19 mouse cellular contexts compared by ENCODE assay signal in the genomic region with DNA sequence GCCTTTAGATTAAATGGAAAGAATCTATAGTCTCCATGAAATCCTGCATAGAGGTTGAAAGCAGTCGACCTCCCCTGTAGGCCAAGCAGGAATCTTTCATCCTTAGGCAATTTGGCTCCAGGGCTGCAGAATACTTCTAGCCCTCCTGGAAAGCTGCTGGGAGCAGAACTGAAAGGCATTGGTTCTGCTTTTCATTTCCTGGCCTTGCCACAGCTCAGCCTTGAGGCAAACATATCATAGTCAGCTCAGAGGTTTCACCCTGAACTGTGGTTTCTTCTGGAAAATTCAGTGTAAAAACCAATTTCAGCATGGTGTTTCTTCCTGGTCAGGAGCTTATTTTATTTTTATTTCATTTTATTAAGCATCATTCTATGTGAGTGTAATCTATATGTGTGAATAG.
"Had no signal": no experiment of that assay in that cellular context is flagged by ENCODE, and none has a peak within 500 bp of the region (broad histone marks: within the 10 kb centered on the region; RNA-seq: fewer than 3 reads in every experiment).

No protein-coding gene starts in this region.

- H3K9ac ChIP-seq: limb, embryonic 13.5 days; liver, embryonic 12.5 days; liver, embryonic 15.5 days; midbrain, embryonic 13.5 days; neural tube, embryonic 12.5 days; neural tube, embryonic 15.5 days had no signal

- DNase-seq: kidney, adult 9 months; kidney, postnatal 14 days; kidney, postnatal 4 days; liver; lung, adult 2 months; lung, postnatal 14 days; lung, postnatal 4 days; retina, postnatal 1 day; thymus, adult 18-20 months; thymus, postnatal 36 days had no signal

- ATAC-seq: liver, embryonic 12.5 days; midbrain, embryonic 13.5 days had no signal

- H3K36me3 ChIP-seq: limb, embryonic 10.5 days; limb, embryonic 13.5 days; liver, embryonic 12.5 days; liver, embryonic 15.5 days; midbrain, embryonic 10.5 days; midbrain, embryonic 13.5 days; neural tube, embryonic 12.5 days; neural tube, embryonic 15.5 days had no signal

- H3K4me2 ChIP-seq: limb, embryonic 13.5 days; liver, embryonic 12.5 days; liver, embryonic 15.5 days; midbrain, embryonic 13.5 days; neural tube, embryonic 12.5 days; neural tube, embryonic 15.5 days had no signal

- H3K4me1 ChIP-seq: limb, embryonic 10.5 days; limb, embryonic 13.5 days; liver, embryonic 12.5 days; liver, embryonic 15.5 days; megakaryocyte, embryonic 14.5 days; midbrain, embryonic 10.5 days; midbrain, embryonic 13.5 days; neural tube, embryonic 12.5 days; neural tube, embryonic 15.5 days had no signal

- H3K4me3 ChIP-seq: limb, embryonic 10.5 days; limb, embryonic 13.5 days; liver, embryonic 12.5 days; liver, embryonic 15.5 days; megakaryocyte, embryonic 14.5 days; midbrain, embryonic 10.5 days; midbrain, embryonic 13.5 days; neural tube, embryonic 12.5 days; neural tube, embryonic 15.5 days had no signal

- H3K9me3 ChIP-seq: limb, embryonic 10.5 days; limb, embryonic 13.5 days; liver, embryonic 12.5 days; liver, embryonic 15.5 days; megakaryocyte, embryonic 14.5 days; midbrain, embryonic 10.5 days; midbrain, embryonic 13.5 days; neural tube, embryonic 12.5 days; neural tube, embryonic 15.5 days had no signal

- H3K27ac ChIP-seq: limb, embryonic 10.5 days; limb, embryonic 13.5 days; liver, embryonic 12.5 days; liver, embryonic 15.5 days; midbrain, embryonic 10.5 days; midbrain, embryonic 13.5 days; neural tube, embryonic 12.5 days; neural tube, embryonic 15.5 days had no signal

- H3K27me3 ChIP-seq: limb, embryonic 13.5 days; liver, embryonic 12.5 days; liver, embryonic 15.5 days; megakaryocyte, embryonic 14.5 days; midbrain, embryonic 13.5 days; neural tube, embryonic 12.5 days; neural tube, embryonic 15.5 days had no signal
